In genomic region chr13:15845806-15846205, GRCm38 (mm10) we compare ENCODE assay signal across 18 mouse cellular contexts.
DNase-seq lines count a peak whose midpoint lies in the region; ATAC-seq and TF ChIP-seq lines count a peak whose summit lies in the region.
"Had no signal": no experiment of that assay in that cellular context is flagged by ENCODE, and none has a peak within 500 bp of the region (broad histone marks: within the 10 kb centered on the region; RNA-seq: fewer than 3 reads in every experiment).

No protein-coding gene starts in this region.

- H3K4me3 ChIP-seq in lung, adult 2 months (replicated peaks; ENCODE audit: extremely low read depth, low read depth, low read length): no peak overlapping the region
- no peak overlapping the region for H3K4me3 ChIP-seq in limb, embryonic 10.5 days
- H3K4me3 ChIP-seq: embryonic facial prominence, embryonic 13.5 days; liver, embryonic 12.5 days; midbrain, embryonic 13.5 days; neural tube, embryonic 15.5 days had no signal

- H3K27me3 ChIP-seq in limb, embryonic 10.5 days (ENCODE audit: low read depth, poor library complexity, severe bottlenecking): no peaks in the 10 kb centered on the region
- H3K27me3 ChIP-seq: embryonic facial prominence, embryonic 13.5 days; liver, embryonic 12.5 days; midbrain, embryonic 13.5 days; neural tube, embryonic 15.5 days had no signal

- no peak for TF ChIP-seq CTCF in lung, adult 2 months (IDR thresholded peaks at IDR 0.05; ENCODE audit: insufficient read depth, low read length)

- H3K9me3 ChIP-seq in limb, embryonic 10.5 days (replicated peaks): no peaks in the 10 kb centered on the region
- H3K9me3 ChIP-seq: embryonic facial prominence, embryonic 13.5 days; liver, embryonic 12.5 days; midbrain, embryonic 13.5 days; neural tube, embryonic 15.5 days had no signal

- no peaks in the 10 kb centered on the region for H3K36me3 ChIP-seq in limb, embryonic 10.5 days
- H3K36me3 ChIP-seq: embryonic facial prominence, embryonic 13.5 days; liver, embryonic 12.5 days; midbrain, embryonic 13.5 days; neural tube, embryonic 15.5 days had no signal

- no peak for TF ChIP-seq POLR2A in lung, adult 2 months (IDR thresholded peaks at IDR 0.05; ENCODE audit: borderline replicate concordance, extremely low read depth, low read depth, low read length)

- DNase-seq in 3134 (ENCODE audit: extremely low read depth, insufficient read length, low spot score): peak; percentile 65
- peak; percentile 65 for DNase-seq in 416B (ENCODE audit: low read depth)
- peak; percentile 6 for DNase-seq in adipocyte (ENCODE audit: low spot score)
- DNase-seq in lung, adult 2 months: no peak
- no peak for DNase-seq in adrenal gland, adult 8-10 months
- no peak for DNase-seq in limb, embryonic 10.5 days (ENCODE audit: low spot score)
- DNase-seq: adrenal gland, adult 2 months; cerebellum, postnatal 25 days; gastrocnemius, postnatal 25 days; kidney, postnatal 25 days; lung, postnatal 14 days; right cerebral cortex, adult 18-20 months had no signal

- peak; percentile 60 for ATAC-seq in megakaryocyte progenitor cell, adult 5-6 weeks (replicated peaks; ENCODE audit: poor library complexity)
- ATAC-seq: forebrain, embryonic 14.5 days; liver, embryonic 12.5 days; midbrain, embryonic 13.5 days had no signal

- H3K4me1 ChIP-seq in lung, adult 2 months (ENCODE audit: control insufficient read depth, insufficient read depth, low read length): no peaks in the 10 kb centered on the region
- no peaks in the 10 kb centered on the region for H3K4me1 ChIP-seq in limb, embryonic 10.5 days
- H3K4me1 ChIP-seq: liver, embryonic 12.5 days; midbrain, embryonic 13.5 days; neural tube, embryonic 15.5 days had no signal

- H3K27ac ChIP-seq in limb, embryonic 10.5 days: no peak overlapping the region
- H3K27ac ChIP-seq: embryonic facial prominence, embryonic 13.5 days; liver, embryonic 12.5 days; midbrain, embryonic 13.5 days; neural tube, embryonic 15.5 days had no signal

Comparison
In these comparisons a context has a peak if more than half of its experiments do, and no peak if none do; other contexts are left out.
1. DNase-seq: peak in 3134 (single experiment), 416B (single experiment) and adipocyte (single experiment); none in lung, adult 2 months (single experiment), adrenal gland, adult 8-10 months (single experiment) and limb, embryonic 10.5 days (single experiment).